Mouse (Mus musculus) liver, embryonic 11.5 days (tissue): ENCODE results near the gene Olfr884. TPM values are rescaled to one million over a fixed set of nuclear protein-coding genes. Genes with fewer than 3 reads are reported as not detected.

Experiments used
- ATAC-seq: fragments of 200-750 bp; cut with Nextera tagmentation; replicated peaks from 2 replicates; pipeline ENCODE4 v1.8.0; 2017; ENCODE audit warnings: moderate number of reproducible peaks, mild to moderate bottlenecking, moderate TSS enrichment, moderate library complexity; ENCODE audit not compliant: low FRiP score
- DNase-seq: peaks from one replicate; pipeline ENCODE4 v3.0.0-alpha.2; 2017; ENCODE audit warnings: low spot score
- H3K27ac ChIP-seq: fragments of 300-500 bp; sonication (generic); 2 replicates; pipeline ENCODE4 v1.5.1; 2014; ENCODE audit warnings: mild to moderate bottlenecking, low read depth, low read length, control low read depth
- H3K27me3 ChIP-seq: fragments of 300-500 bp; sonication (generic); replicated peaks from 2 replicates; pipeline ENCODE4 v1.6.1; 2014; ENCODE audit warnings: low read length, mixed read lengths; ENCODE audit not compliant: control insufficient read depth, insufficient read depth
- H3K36me3 ChIP-seq: fragments of 300-500 bp; sonication (generic); 2 replicates; pipeline ENCODE4 v1.6.1; 2014; ENCODE audit warnings: mild to moderate bottlenecking, low read length, moderate library complexity, mixed read lengths; ENCODE audit not compliant: control insufficient read depth, insufficient read depth
- H3K4me1 ChIP-seq: fragments of 300-500 bp; sonication (generic); replicated peaks from 2 replicates; pipeline ENCODE4 v1.6.1; 2014; ENCODE audit warnings: low read length, mixed read lengths; ENCODE audit not compliant: control insufficient read depth, insufficient read depth
- H3K4me2 ChIP-seq: fragments of 300-500 bp; sonication (generic); 2 replicates; pipeline ENCODE4 v1.6.1; 2014; ENCODE audit warnings: mild to moderate bottlenecking, control low read depth, moderate library complexity
- H3K4me3 ChIP-seq: fragments of 300-500 bp; sonication (generic); 2 replicates; pipeline ENCODE4 v1.5.1; 2014; ENCODE audit warnings: low read depth, low read length, control low read depth
- H3K9ac ChIP-seq: fragments of 300-500 bp; sonication (generic); 2 replicates; pipeline ENCODE4 v1.6.1; 2014; ENCODE audit warnings: low read depth, low read length, control low read depth
- H3K9me3 ChIP-seq: fragments of 300-500 bp; sonication (generic); 2 replicates; pipeline ENCODE4 v1.6.1; 2016; ENCODE audit warnings: low read length, inconsistent platforms, mixed read lengths; ENCODE audit not compliant: control insufficient read depth
- WGBS: fragments of 180-500 bp; shearing (Covaris S2); extraction: QIAGEN DNeasy Blood & Tissue Kit; methylation state at CpG from one replicate; pipeline ENCODE4 v1.1.7; 2014; 5-methylcytosine and 5-hydroxymethylcytosine counted together
- polyA plus RNA-seq: library from polyadenylated mRNA; unstranded; fragments of >200 nt; fragmentation: Nextera tagmentation; extraction: Ambion mirVana; gene quantifications from 2 replicates; pipeline ENCODE4 v1.2.1, GENCODE M21; 2014

Olfr884 gene
- polyA plus RNA-seq = not detected in 2 replicates

DNA sequence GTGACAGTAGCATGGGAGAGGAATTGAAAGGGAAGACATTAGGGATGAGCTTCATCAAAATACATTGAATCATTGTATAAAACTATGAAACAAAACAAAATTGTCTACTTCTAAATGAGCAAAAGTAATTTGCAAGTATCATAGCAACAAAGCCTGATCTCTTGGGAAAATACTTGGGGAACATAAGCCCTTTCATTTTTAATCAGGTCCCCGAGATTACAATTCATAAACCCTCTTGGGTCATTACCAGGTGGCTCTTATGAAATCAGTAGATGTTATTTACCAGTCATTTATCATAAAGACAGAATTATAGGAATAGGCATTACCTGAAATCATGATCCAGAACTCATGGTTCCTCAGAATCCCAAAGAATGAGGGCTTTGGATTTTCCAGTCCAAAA lies at the start of gene Olfr884:
TSS of gene Olfr884 (plus strand) at position 301 of the 400 bp plus-strand sequence.
- DNase-seq (no peak), ATAC-seq (no peak)
- H3K4me2 ChIP-seq = no peak within 1 kb of the TSS
- no peaks in the 10 kb centered on the region for H3K9me3 ChIP-seq
- 58% methylated on average over 1 of the region's 1 CpGs for WGBS
- no peaks in the 10 kb centered on the region for H3K27me3 ChIP-seq
- H3K4me3 ChIP-seq = no peak within 1 kb of the TSS
- H3K27ac ChIP-seq = no peak within 1 kb of the TSS
- H3K4me1 ChIP-seq = no peaks in the 10 kb centered on the region
- H3K9ac ChIP-seq = no peak within 1 kb of the TSS
- H3K36me3 ChIP-seq = no peaks in the 10 kb centered on the region

DNA sequence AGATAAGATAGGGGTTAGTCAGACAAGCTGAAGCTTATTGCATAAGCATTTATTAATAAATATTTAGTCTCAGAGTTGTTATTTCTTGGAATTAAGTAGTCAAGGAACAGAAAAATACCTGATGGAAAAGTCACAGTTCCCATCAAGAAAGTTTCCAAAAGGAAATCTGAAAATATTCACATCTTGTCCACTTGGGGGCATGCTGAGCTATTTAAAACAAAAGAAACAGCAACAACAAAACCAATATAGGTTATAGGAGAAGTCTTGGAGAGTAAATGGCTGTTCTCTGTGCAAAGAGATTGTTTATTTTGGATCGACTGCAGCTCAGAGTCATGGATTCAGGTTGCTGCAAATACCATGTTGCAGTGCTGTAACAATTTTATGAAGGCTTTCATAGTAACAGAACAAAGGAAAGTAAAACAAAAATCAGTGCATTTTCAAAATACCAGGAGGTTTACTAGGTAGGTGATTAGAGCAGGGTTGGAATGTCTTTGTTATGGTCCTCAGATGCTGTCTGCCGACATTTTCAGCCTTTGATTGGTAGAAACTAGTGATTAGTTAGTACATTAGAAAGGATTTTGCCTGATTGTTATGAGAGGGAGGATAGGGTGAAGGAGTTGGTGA lies 47.7 kb upstream of the Olfr884 start:
- H3K27ac ChIP-seq = no peak overlapping the region
- H3K4me2 ChIP-seq = no peak overlapping the region
- no peak overlapping the region for H3K9ac ChIP-seq
- H3K27me3 ChIP-seq = no peaks in the 10 kb centered on the region
- ATAC-seq (no peak), DNase-seq (no peak)
- H3K4me1 ChIP-seq = no peaks in the 10 kb centered on the region
- WGBS = 41% methylated on average over 2 of the region's 2 CpGs
- H3K9me3 ChIP-seq = no peaks in the 10 kb centered on the region
- no peak overlapping the region for H3K4me3 ChIP-seq
- no peaks in the 10 kb centered on the region for H3K36me3 ChIP-seq

- no peak overlapping the region for H3K4me3 ChIP-seq
- H3K4me2 ChIP-seq = no peak overlapping the region
- no peaks in the 10 kb centered on the region for H3K27me3 ChIP-seq
- H3K36me3 ChIP-seq = no peaks in the 10 kb centered on the region
- no peaks in the 10 kb centered on the region for H3K9me3 ChIP-seq
- DNase-seq (no peak), ATAC-seq (no peak)
- 35% methylated on average over 1 of the region's 1 CpGs for WGBS
- H3K9ac ChIP-seq = no peak overlapping the region
- H3K27ac ChIP-seq = no peak overlapping the region
- H3K4me1 ChIP-seq = no peaks in the 10 kb centered on the region
These were observed 46.3 kb upstream of the Olfr884 start for GRCm38 (mm10) chr9:38000021-38000420.

DNA sequence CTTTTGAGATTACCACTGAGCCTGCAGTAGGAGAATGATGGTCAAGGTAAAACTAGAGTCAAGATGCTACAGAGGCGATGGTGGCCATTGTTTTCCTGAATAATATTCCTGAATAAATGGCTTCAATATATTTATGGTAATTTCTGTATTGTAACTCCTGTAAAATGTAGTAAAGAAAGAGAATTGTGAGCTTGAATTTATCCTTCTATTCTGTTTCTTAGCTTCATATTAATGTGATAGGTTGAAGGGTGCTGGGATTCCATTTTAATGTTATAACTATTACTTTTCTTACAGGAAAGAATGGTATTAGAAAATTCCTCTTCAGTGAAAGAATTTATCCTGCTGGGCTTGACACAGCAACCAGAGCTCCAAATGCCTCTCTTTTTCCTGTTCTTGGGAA lies 20.8 kb upstream of the Olfr884 start, which contains the start of gene Olfr883:
TSS of gene Olfr883 (plus strand) at position 301 of the 400 bp plus-strand sequence.
- DNase-seq (no peak), ATAC-seq (no peak)
- 84% methylated on average over 1 of the region's 1 CpGs for WGBS
- H3K9me3 ChIP-seq = no peaks in the 10 kb centered on the region
- no peaks in the 10 kb centered on the region for H3K36me3 ChIP-seq
- H3K4me2 ChIP-seq = no peak within 1 kb of the TSS
- no peaks in the 10 kb centered on the region for H3K27me3 ChIP-seq
- no peak within 1 kb of the TSS for H3K27ac ChIP-seq
- H3K4me3 ChIP-seq = no peak within 1 kb of the TSS
- no peaks in the 10 kb centered on the region for H3K4me1 ChIP-seq
- H3K9ac ChIP-seq = no peak within 1 kb of the TSS

- no peak for DNase-seq
- Histone ChIP-seq H3K9ac (no peak within 1 kb of the TSS), H3K36me3 (no peaks in the 10 kb centered on the region), H3K4me3 (no peak within 1 kb of the TSS), H3K27ac (no peak within 1 kb of the TSS), H3K4me2 (no peak within 1 kb of the TSS), H3K27me3 (no peaks in the 10 kb centered on the region), H3K9me3 (no peaks in the 10 kb centered on the region), H3K4me1 (no peaks in the 10 kb centered on the region)
- 77% methylated on average over 3 of the region's 3 CpGs for WGBS
- no peak for ATAC-seq
These were observed 14.7 kb downstream of the Olfr884 start, which contains the start of gene Olfr885 for GRCm38 (mm10) chr9:38061022-38061421. Gene Olfr885, plus strand, starts transcription at chr9:38061322.

- DNase-seq = no peak
- no peaks in the 10 kb centered on the region for H3K27me3 ChIP-seq
- H3K4me2 ChIP-seq = no peak within 1 kb of the TSS
- no peak within 1 kb of the TSS for H3K4me3 ChIP-seq
- 70% methylated on average over 1 of the region's 1 CpGs for WGBS
- no peak for ATAC-seq
- H3K36me3 ChIP-seq = no peaks in the 10 kb centered on the region
- no peaks in the 10 kb centered on the region for H3K9me3 ChIP-seq
- H3K9ac ChIP-seq = no peak within 1 kb of the TSS
- no peaks in the 10 kb centered on the region for H3K4me1 ChIP-seq
- no peak within 1 kb of the TSS for H3K27ac ChIP-seq
These were observed 37.4 kb downstream of the Olfr884 start, which contains the start of gene Olfr887 for GRCm38 (mm10) chr9:38083772-38084171. Gene Olfr887, plus strand, starts transcription at chr9:38084072.

Other genes starting within 250 kb of the Olfr884 start
- gene Olfr876, start 243.5 kb upstream of the Olfr884 start, polyA plus RNA-seq = not detected in 2 replicates
- gene Olfr877, start 192.3 kb upstream of the Olfr884 start, polyA plus RNA-seq = not detected in 2 replicates
- gene Olfr145, start 149.8 kb upstream of the Olfr884 start, polyA plus RNA-seq = not detected in 2 replicates
- not detected in 2 replicates for gene Olfr878, start 128.7 kb upstream of the Olfr884 start, polyA plus RNA-seq
- gene Olfr881, start 54.7 kb upstream of the Olfr884 start, polyA plus RNA-seq = not detected in 2 replicates
- not detected in 2 replicates for gene Olfr883, start 20.7 kb upstream of the Olfr884 start, polyA plus RNA-seq
- gene Olfr885, start 14.8 kb downstream of the Olfr884 start, polyA plus RNA-seq = not detected in 2 replicates
- gene Olfr887, start 37.5 kb downstream of the Olfr884 start, polyA plus RNA-seq = not detected in 2 replicates
- gene Olfr888, start 61.6 kb downstream of the Olfr884 start, polyA plus RNA-seq = not detected in 2 replicates
- 0.37 and 0.42 TPM in 2 replicates for gene Olfr889, start 68.6 kb downstream of the Olfr884 start, polyA plus RNA-seq
- gene Olfr890, start 96.0 kb downstream of the Olfr884 start, polyA plus RNA-seq = not detected in 2 replicates
- gene Olfr891, start 134.3 kb downstream of the Olfr884 start, polyA plus RNA-seq = not detected in 2 replicates
- gene Olfr893, start 161.8 kb downstream of the Olfr884 start, polyA plus RNA-seq = not detected in 2 replicates
- gene Olfr894, start 171.5 kb downstream of the Olfr884 start, polyA plus RNA-seq = not detected in 2 replicates
- not detected in 2 replicates for gene Olfr143, start 206.2 kb downstream of the Olfr884 start, polyA plus RNA-seq
- gene Olfr895, start 221.3 kb downstream of the Olfr884 start, polyA plus RNA-seq = not detected in 2 replicates
- gene Olfr896-ps1, start 244.6 kb downstream of the Olfr884 start, polyA plus RNA-seq = not detected in 2 replicates